Mouse (Mus musculus): ENCODE measurements around the gene Ambra1.

GRCm38 (mm10) chr2:91744686-91745085 lies 14.8 kb downstream of the Ambra1 start:
- TF ChIP-seq MAX (IDR thresholded peaks at IDR 0.05; ENCODE audit: low read depth), result no peak
- TF ChIP-seq TCF12 (IDR thresholded peaks at IDR 0.05; ENCODE audit: insufficient read depth, poor library complexity, severe bottlenecking), result no peak
- no peak for TF ChIP-seq E2F4 (IDR thresholded peaks at IDR 0.05; ENCODE audit: insufficient read depth)
- TF ChIP-seq USF1 (IDR thresholded peaks at IDR 0.05; ENCODE audit: low read depth), result no peak
- no peak for TF ChIP-seq POLR2A (IDR thresholded peaks at IDR 0.05; ENCODE audit: insufficient read length, low read depth)
- no peak for TF ChIP-seq POLR2AphosphoS2 (IDR thresholded peaks at IDR 0.05; ENCODE audit: insufficient read length, low read depth)
- TF ChIP-seq MYOG (IDR thresholded peaks at IDR 0.05; ENCODE audit: control insufficient read depth in 1 of 3, insufficient read depth in 1 of 3, insufficient read length in 2 of 3, low read depth in 2 of 3), result no peak
- no peak for TF ChIP-seq SRF (IDR thresholded peaks at IDR 0.05; ENCODE audit: control insufficient read depth, insufficient read length, low read depth)
- TF ChIP-seq MYOD1 (IDR thresholded peaks at IDR 0.05; ENCODE audit: control insufficient read depth in 1 of 3, insufficient read length in 2 of 3, low read depth in 2 of 3), result no peak

Measured in myocyte (in vitro differentiated cells).